In genomic region chr13:44145441-44145840, GRCm38 (mm10) we compare ENCODE assay signal across 16 mouse cellular contexts.
"Had no signal": no experiment of that assay in that cellular context is flagged by ENCODE, and none has a peak within 500 bp of the region (broad histone marks: within the 10 kb centered on the region; RNA-seq: fewer than 3 reads in every experiment).

No protein-coding gene starts in this region.

- H3K4me1 ChIP-seq: neural tube, embryonic 13.5 days; neural tube, embryonic 15.5 days; stomach, embryonic 15.5 days had no signal

- H3K4me3 ChIP-seq: neural tube, embryonic 13.5 days; neural tube, embryonic 15.5 days; stomach, embryonic 15.5 days had no signal

- H3K9ac ChIP-seq: neural tube, embryonic 13.5 days; neural tube, embryonic 15.5 days; stomach, embryonic 15.5 days had no signal

- H3K4me2 ChIP-seq: neural tube, embryonic 13.5 days; neural tube, embryonic 15.5 days; stomach, embryonic 15.5 days had no signal

- H3K9me3 ChIP-seq: neural tube, embryonic 15.5 days; stomach, embryonic 15.5 days had no signal

- H3K27ac ChIP-seq: neural tube, embryonic 13.5 days; neural tube, embryonic 15.5 days; stomach, embryonic 15.5 days; stomach, postnatal 0 days had no signal

- H3K36me3 ChIP-seq: neural tube, embryonic 13.5 days; neural tube, embryonic 15.5 days; stomach, embryonic 15.5 days had no signal

- DNase-seq: retina, postnatal 1 day; right cerebral cortex, adult 18-20 months; right cerebral cortex, postnatal 14 days; right cerebral cortex, postnatal 25 days; right cerebral cortex, postnatal 4 days; spleen, adult 18-20 months; thymus, adult 18-20 months; thymus, adult 2 months; thymus, postnatal 14 days; thymus, postnatal 25 days; thymus, postnatal 36 days; thymus, postnatal 4 days had no signal

- H3K27me3 ChIP-seq: neural tube, embryonic 15.5 days; stomach, embryonic 15.5 days had no signal
